Mouse (Mus musculus) adrenal gland, adult 2 months (tissue): ENCODE measurements around the gene Ncam1. TPM values are rescaled to one million over a fixed set of nuclear protein-coding genes. Genes with fewer than 3 reads are reported as not detected.

ENCODE experiments used
- DNase-seq: peaks from one replicate; pipeline ENCODE4 v3.0.0; 2021
- polyA plus RNA-seq: library from polyadenylated mRNA; depleted of rRNA; stranded (reverse); fragments of >200 nt; gene quantifications from 2 replicates; pipeline ENCODE4 v1.2.3, GENCODE M21; 2012
- total RNA-seq, 2 experiments: library from RNA; stranded (reverse); gene quantifications; 2 replicates each; pipeline ENCODE4 v1.2.3; 2021

Gene Ncam1
- total and polyA plus RNA-seq, 3 experiments: 3.0 to 50.3 (median 44.0) TPM

DNA sequence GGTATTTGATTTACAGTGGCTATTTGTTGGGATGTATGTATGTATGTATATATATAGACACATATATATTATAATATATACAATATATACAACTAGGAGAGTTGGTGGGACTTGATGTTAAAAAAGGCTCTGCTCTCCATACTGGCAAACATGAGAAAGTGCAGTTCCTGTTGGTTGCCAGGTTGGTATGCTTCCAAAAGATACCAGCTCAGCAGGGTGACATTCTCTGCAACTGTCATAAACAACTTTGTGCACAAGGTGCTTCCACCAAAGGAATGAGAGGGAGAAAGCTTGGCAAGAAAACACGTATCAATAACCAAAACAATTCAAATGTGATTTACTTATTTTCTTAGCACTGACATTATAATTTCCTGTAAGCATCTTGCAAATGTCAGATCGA, 232.9 kb downstream of the Ncam1 start:
- DNase-seq: no peak

DNA sequence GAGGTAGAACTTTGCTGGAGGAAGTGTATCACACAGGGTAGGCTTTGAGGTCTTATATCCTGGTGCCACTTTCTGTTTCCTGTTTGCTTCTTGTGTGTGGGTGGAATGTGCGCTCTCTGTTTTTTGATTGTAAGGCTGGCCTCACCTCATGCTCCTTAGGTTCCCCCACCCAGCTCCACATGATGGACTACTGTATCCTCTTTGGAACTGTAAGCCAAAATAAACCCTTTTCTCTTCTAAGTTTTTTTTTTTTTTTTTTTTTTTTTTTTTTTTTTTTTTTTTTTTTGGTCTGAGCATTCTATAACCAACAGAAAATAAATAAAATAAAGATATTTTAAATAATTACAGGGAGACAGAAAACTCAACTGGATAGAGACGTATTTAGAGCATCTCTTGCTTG, 239.8 kb downstream of the Ncam1 start:
- DNase-seq: no peak

DNA sequence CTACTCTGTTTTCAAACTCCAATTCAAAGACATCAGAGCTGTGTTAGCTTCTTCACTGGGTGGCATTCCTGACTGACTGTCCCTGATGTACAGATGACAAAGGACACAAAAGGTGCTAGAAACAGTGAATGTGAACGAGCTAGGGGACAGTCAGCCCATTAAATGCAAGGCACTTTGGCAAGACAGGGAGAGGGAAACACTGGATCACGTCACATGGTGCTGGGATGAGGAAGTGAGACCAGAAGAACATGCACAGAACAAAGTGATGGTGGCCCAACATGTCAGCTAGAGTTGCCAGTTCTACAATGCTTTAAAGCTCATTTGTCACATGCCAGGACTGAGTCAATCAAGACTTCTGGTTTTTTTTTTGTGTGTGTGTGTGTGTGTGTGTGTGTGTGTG, 247.4 kb downstream of the Ncam1 start:
- DNase-seq: no peak

DNA sequence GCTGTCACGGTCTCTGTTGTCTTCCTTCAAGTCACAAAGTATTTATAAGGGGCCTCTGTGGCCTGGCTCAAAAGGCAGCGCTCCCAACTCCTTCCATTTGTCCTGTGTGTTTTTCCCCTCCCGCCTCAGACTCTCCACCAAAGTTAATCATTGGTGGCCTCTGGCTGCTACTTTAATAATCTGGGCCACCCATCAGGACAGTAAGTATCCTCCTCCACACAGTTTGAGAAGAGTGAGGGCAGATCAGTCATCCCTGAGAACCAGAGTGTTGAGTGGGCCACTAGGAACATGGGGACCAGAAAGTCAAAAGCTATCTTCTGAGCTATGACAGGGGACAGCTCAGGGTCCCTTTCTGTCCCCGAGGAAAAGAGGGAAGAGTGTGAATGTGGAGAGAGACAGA, 256.1 kb downstream of the Ncam1 start:
- no peak for DNase-seq

DNA sequence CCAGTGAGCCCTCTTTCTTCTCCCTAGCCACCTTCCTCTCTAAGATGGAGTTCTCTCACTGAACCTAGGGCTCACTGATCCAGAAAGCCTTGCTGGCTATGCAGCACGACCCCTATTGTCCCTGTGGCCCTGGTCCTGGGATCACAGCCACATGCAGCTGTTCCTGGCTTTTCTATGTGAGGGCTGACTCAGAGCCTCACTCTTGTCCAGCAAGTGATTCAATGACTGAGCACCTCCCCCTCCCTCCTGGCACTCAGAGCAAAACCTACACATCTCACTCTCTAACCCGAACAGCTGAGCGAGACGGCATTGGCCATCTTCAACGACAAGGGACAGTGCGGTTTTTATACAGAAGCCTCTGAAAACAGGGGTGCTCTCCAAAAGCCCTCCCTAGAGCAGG, 260.9 kb downstream of the Ncam1 start:
- DNase-seq: peak; percentile 63

DNA sequence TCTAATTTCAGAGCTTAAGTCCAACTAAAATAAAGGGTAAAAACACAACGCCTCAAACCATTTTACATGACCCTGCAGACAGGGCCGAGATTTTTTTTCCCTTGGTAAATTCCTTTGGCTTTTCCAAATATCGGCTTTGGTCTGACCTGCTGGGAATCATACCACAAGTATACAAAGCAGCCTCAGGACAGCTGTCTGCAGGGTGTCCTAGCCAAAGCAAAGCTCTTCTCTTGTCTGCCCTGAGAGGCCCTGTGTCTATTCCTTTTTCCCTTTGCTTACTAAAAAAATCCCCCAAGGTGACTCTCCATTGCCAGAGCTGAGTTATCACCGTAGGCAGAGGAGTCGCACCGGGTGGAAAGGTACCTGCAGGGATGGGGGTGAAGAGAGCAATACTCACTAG, 262.1 kb downstream of the Ncam1 start:
- DNase-seq: no peak

DNA sequence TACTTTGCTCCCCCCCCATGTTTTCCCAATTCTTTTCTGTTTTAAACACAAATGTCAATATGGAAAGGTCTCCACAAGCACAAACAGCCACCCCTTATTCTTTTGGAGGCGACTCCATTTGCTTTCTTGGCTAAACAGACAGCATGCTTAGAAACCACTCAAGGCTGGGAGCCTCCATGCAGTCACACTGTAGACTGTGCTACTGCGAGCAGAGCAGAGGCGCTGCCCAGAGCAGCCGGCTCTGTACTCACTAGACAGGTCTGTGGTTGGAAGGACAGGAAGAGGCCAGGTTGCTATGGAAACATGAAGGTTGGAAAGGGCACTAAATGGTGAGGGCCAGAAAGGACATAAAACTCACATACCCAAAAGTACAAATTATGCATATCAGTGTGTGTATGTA, 263.8 kb downstream of the Ncam1 start:
- no peak for DNase-seq

DNA sequence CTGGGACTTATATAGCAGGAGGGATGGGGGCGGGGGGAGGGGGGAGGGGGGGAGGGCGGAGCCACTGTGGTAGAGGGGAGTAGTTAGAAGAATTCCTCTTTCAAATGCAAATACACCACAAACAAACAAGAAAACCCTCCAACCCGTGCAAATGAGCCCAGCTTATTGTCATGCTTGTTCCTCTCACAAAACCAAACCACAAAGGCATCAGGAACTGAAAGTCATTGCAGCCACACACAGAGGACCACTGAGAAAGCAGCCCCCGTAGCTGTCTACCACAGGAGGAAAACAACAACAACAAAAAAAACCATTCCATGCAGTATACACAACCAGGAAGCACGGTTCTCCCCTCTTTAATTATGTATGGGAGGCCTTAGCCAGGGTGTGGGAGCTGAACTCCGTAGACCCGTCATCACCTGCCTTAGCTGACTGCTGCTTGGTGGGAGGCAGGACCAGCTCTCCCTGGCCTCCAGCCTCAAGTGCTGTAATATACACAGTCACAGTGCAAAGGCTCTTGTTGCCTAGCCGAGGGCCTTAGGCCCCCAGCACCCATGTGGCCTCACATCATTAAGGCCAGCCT, 264.7 kb downstream of the Ncam1 start:
- DNase-seq: no peak

DNA sequence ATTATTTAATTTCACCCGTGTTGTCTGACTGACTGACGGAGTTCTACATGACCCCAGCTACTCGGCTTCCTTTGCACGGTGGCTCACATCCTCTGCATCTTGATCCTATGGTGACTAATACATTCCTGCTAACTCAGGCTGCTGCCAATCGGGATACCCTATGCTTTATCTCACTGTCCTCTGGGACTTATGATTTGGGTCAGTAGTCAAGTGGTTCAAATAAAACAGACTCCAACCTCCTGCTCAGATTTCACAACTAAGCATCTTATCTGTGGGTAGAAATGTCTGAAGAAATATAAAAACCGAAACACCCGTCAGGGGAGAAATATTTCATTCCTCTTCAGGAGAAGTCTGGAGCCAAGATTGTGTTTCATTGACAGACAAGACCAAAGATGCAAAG, 265.3 kb downstream of the Ncam1 start:
- no peak for DNase-seq

DNA sequence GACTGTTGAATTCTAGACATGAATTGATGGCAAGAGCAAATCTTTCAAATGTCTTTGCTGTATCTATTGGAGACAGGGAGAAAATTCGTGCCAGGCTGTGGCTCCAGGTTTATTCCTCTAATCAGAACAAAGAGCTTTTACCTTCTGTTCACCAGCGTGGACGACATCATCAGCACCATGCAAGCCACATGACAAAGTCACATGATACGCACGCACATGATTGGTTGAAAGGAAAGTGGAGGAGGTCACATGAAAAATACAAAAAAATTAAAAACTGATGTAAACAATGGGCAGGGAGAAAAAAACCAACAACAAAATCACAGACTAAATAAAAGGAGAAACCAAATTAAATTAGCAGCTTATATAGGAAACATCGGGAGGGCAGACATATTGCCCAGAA, 266.9 kb downstream of the Ncam1 start:
- no peak for DNase-seq

DNA sequence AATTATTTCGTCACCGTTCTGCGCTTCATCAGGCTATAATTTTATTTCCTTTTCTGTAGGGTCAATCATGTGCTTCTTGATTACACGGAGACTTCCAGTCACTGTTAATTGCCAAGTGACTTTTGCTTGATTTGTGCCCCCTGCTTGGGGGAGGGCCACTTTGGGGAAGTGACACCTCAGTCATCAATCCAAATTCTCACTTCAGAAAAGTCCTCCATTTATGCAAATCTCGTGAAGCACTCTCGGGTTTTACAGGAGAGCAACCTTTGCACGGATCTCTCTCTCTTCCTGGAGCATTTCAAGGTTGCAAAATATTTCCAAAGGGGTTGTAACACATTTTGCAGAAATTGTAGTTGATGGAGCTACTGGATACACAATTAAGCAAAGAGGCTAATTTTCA, 267.5 kb downstream of the Ncam1 start:
- DNase-seq: no peak

DNA sequence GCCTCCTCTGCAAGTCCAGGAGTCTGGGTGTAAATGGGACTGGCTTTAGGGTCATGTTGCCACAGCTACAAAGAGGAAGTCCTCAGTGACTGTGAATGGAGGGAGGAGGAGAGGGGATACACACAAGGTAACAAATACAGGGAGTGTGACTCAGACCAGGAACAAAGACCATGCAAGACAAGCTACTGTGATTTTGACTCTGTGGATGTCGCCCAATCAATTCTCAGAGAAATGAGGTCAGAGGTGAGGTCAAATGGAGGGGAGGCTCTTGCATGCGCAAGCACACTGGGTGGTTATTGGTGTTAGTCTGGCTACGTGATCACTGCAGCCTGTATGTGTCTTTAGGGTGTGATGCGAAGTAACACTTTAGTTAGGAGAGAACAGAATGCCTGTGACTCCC, 268.0 kb downstream of the Ncam1 start:
- no peak for DNase-seq

DNA sequence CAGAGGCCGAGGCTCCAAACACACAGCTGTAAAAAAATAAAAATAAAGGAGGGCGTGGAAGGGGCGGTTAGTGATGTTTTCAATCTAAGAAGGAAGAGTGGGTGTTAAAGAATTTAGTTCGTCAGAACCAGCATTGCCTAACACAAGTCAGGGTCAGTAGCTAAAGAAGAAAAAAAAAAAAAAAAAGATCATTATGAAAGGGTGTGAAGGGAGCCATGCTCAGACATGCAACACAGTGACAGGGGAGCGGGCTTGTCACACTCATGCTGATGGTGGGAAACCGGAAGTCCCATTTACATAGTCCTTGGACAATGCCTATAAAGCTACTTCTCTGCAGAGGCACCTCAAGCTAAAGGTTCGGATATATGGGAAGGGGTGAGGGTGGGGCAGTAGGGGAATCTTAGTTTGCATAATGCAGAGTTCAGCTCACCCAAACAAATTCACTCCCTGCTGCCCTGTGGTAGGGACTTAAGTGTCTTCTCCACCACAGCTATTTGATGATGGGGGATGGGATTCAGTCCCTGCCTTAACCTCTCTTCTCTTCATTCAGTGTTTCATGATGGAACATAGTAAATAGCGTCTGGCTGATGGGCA, 269.3 kb downstream of the Ncam1 start:
- no peak for DNase-seq

DNA sequence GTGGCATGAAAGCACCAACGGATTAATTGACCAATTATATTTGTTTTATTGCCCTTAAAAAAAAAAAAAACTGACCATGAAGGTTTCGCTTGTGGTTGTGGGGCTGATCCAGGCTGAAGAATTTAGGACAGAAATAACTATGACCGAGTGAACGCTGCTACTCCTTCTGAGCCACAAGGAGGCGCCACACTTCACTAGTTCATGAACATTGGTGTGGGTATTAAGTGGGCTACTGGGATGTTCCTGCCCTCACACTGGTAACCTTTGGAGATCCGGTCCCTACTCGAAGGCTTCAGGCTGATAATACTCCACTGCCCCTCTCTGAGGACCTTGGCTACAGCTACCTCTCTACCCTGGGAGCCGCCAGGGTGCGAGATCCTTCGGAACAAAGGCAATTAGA, 269.8 kb downstream of the Ncam1 start:
- DNase-seq: no peak

DNA sequence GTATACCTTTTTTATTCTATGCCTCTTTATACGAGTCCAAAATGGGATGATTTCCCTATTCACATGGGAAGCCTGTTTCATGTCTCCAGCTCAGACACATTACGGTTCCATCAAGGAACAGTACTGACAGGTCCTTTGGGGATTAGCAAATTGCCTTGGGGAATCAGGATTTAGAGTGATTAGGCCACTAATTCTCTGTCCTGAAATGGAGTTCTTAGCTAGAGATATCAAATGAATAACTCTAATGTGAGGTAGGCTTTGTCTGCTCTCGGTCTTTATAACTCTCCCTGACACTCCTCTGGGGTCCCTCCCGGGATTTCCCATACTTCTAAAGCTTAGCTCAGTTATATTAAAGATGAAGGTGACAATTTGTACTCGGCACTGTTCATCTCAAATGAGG, 270.7 kb downstream of the Ncam1 start:
- no peak for DNase-seq

DNA sequence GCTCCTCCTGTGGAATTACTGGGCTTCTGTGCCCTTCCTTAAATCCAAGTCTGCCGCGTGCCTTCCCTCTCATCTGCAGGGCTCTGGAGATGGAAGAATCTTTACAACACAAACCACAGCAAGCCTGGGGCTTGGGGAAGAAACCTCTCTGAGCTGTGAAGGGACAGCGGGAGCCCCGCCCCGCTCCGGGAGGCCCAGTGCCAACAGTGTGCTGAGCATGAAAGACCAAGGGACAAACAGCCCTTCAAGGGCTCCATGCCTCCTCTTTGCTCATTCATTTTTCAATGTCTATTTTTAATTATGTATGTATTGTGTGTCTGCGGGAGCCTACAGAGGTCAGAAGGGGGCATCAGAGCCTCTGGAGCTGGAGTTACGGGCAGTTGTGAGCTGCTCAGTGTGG, 271.4 kb downstream of the Ncam1 start:
- DNase-seq: no peak

DNA sequence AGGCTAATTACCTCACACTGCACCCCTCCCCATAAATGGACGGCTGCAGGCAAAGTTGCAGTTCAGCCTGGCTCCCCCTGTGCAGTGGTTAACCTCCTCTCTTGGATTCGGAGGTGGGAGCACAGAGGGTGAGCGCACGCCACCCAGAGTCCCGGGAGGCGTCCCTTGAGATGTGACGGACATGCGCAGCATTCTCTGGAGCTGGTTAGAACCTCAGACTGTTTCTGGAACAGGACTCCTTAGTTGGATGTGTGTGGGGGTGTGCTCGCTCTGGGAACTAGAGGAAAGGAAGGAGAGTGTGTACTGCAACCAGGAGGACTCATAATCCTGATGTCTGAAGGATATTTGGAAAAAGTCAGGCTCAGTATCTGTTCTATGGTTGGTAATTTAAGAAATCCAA, 274.0 kb downstream of the Ncam1 start:
- no peak for DNase-seq

DNA sequence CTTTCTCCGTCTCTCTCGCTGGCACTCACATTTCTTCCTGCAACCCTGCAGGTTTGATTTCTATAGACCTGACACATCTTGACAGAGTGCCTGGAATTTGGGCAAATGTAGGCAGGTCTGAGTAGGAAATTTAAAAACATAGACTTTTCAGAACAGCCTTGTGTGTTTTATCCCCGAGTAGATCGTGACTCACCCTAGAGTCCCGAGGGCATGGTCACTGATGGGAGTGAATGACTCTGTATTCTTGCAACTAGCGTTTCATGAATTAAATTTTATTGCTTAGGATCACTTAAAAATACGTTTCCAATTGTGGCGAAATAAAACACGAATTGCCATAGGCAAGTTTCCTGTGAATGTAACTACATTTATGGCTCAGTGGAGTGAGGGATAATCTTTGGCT, 274.8 kb downstream of the Ncam1 start:
- DNase-seq: no peak

DNA sequence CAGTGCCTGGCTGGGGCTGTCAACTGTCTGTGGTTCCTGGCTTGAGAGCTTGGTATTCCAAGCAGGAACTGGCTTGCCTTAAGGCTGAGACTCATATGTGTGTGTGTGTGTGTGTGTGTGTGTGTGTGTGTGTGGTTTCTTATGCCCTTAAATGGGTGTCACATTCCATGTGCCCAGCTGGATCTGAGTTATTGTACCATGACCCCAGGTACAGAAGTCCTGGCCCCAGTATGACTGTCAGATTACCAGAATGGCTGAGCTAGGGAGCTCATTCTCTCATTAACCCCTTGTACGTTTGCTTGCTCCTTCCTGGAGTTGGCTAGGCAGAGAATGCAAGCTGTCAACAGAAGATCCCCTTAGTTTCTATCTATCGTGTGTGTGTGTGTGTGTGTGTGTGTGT, 284.4 kb downstream of the Ncam1 start:
- DNase-seq: no peak

DNA sequence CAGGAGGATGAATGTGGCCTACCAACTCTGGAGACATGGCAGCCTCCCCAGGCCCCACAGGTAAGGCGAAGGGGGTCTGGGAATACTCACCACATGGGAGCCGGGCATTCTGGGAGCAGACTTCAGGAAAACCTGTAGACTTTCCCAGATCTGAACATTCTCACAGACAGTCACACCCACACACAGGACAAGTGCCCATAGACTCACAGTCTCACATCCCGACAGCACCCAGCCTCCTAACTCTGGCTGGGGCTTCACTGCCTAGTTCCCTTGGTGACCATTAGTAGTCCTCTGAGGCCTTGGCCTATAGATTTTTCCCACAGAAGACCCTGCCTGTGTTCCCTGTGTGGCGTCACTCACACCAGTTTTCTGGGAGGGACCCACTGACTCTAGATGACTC, 288.1 kb downstream of the Ncam1 start:
- DNase-seq: no peak

DNA sequence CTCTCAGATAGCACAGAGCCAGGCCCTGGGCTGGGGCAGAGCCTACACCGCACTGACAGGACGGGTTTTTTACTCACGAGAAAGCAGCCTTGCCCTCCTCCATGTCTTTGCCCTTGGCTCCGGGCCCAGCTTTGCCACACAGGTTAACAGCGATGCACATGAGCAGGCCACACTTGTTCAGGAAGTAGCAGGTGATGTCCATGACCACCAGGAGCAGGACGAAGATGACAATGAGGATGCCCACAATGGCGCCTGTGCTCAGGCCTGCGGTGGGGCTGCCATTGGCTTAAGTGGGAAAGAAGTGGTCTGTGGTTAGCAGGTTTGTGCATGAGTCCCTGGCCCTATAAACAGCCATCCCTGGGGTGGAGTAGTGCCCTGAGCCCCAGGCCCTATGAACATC, 289.1 kb downstream of the Ncam1 start:
- DNase-seq: no peak

DNA sequence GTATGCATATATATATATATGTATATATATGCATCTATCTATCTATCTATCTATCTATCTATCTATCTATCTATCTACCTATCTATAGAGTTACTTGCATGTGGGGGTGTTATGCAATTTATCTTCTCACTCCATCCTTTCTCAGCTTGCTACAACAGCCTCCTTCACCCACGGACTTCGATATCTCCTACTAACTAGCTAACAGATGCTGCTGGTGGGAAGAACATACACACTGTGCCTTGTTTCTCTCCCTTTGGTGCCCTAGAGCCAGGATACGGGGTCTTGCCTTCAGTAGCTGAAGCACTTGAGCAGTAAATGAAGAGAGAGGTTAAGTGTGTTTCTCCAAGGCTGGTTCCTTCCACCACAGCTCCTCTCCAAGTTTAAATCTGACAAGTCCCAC, 289.6 kb downstream of the Ncam1 start:
- no peak for DNase-seq

DNA sequence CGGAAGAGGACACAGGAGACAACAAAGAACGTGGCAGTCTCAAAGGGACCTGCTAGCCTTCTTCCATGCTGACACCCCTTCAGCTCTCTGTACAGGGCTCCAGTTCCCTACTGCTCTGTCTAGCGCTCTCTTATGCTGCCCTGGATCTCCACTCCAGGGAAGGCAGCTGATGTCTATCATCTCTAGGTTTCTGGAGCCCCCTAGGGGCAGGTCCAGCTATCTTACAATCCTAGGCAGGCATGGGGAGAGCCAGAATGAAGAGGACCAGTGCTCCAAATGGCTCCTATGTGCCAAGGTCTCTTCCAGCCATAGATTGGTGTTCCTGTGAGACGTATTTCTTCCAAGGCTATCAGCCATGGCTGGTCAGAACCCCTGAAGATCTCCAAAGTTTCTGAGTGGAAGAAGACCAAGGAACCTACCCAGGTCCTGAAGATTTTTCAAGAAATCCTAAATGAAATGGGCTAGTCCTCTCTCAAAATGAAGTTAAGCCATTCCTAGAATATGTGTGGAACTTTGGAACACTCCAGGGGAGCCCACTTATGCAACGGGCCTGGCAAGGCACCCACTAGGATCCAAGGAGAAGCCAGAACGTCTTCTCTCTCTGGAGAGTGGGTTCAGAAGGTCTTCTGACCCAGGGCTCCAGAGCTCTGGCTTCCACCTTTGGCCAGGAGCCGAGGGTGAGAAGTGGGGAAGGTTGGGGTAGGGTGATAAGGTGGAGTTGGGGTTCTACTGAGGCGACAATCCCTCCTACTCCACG, 290.7 kb downstream of the Ncam1 start:
- no peak for DNase-seq

DNA sequence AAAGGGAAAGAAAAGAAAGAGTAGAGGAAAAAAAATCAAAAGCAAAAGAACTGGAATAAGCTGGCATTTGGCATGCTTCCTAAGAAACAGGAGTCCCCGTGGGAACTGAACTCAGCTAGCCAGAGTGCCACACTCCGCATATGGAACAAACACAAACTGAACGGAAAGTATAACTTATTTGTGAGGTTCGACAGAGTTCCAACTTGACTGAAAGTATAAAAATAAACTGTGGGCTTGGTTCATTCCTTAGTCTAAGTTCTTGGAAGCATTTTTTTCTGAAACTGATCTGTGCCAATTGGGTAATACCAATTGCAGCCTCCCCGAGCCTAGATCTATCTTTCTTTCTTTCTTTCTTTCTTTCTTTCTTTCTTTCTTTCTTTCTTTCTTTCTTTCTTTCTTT, 294.1 kb downstream of the Ncam1 start:
- no peak for DNase-seq
